21 mouse cellular contexts compared by ENCODE assay signal in genomic region chr11:88004123-88004522, GRCm38 (mm10). TPM values are rescaled to one million over a fixed set of nuclear protein-coding genes. Genes with fewer than 3 reads are reported as not detected.
DNase-seq lines count a peak whose midpoint lies in the region; ATAC-seq and TF ChIP-seq lines count a peak whose summit lies in the region.
"Had no signal": no experiment of that assay in that cellular context is flagged by ENCODE, and none has a peak within 500 bp of the region (broad histone marks: within the 10 kb centered on the region; RNA-seq: fewer than 3 reads in every experiment).

No protein-coding gene starts in this region.

- H3K27me3 ChIP-seq in megakaryocyte, embryonic 14.5 days (replicated peaks), result peaks cover 28% of the 10 kb centered on the region
- H3K27me3 ChIP-seq in MEL (ENCODE audit: control insufficient read depth in 1 of 2, insufficient read depth in 2 of 2, low read length in 2 of 2), result peaks cover 5% of the 10 kb centered on the region in 2 experiments; a peak in 3 of 4 replicates
- H3K27me3 ChIP-seq in heart, embryonic 11.5 days (ENCODE audit: control insufficient read depth, insufficient read depth, low read length), result peaks cover under 1% of the 10 kb centered on the region
- H3K27me3 ChIP-seq: forebrain, embryonic 13.5 days; hindbrain, embryonic 12.5 days; hindbrain, embryonic 15.5 days; Patski had no signal

- H3K4me1 ChIP-seq in megakaryocyte, embryonic 14.5 days, result peaks cover 6% of the 10 kb centered on the region; the same call in 1 of the 2 replicates
- H3K4me1 ChIP-seq in MEL (ENCODE audit: control insufficient read depth in 1 of 2, insufficient read depth in 2 of 2, low read length in 2 of 2), result no peaks in the 10 kb centered on the region
- no peaks in the 10 kb centered on the region for H3K4me1 ChIP-seq in heart, embryonic 11.5 days (ENCODE audit: control insufficient read depth, insufficient read depth, low read length)
- H3K4me1 ChIP-seq: hindbrain, embryonic 15.5 days had no signal

- ATAC-seq in megakaryocyte, adult 5-6 weeks (ENCODE audit: poor library complexity, severe bottlenecking), result no peak
- 0 out of 2 replicates have a peak, but pooled peaks have one; percentile 30 for ATAC-seq in erythroid progenitor cell, adult 5-6 weeks (replicated peaks; ENCODE audit: low FRiP score, poor library complexity, severe bottlenecking)
- ATAC-seq in heart, embryonic 11.5 days (replicated peaks; ENCODE audit: insufficient number of reproducible peaks, low FRiP score, low TSS enrichment), result no peak
- ATAC-seq: forebrain, embryonic 13.5 days; forebrain, embryonic 16.5 days; intestine, postnatal 0 days; Patski had no signal

- H3K27ac ChIP-seq in MEL (ENCODE audit: control insufficient read depth, low read depth, low read length), result no peak overlapping the region
- H3K27ac ChIP-seq in heart, embryonic 11.5 days (ENCODE audit: low read depth, low read length), result no peak overlapping the region
- H3K27ac ChIP-seq: forebrain, embryonic 13.5 days; heart, adult 2 months; heart, embryonic 10.5 days; hindbrain, embryonic 12.5 days; hindbrain, embryonic 15.5 days had no signal

- no peak for TF ChIP-seq EP300 in MEL (IDR thresholded peaks at IDR 0.05; ENCODE audit: low read depth in 1 of 2, low read length in 2 of 2)

- DNase-seq in MEL (ENCODE audit: low read depth, low spot score), result peak; percentile 44
- DNase-seq in right cerebral cortex, postnatal 36 days (ENCODE audit: low spot score in 2 of 2), result no peak
- DNase-seq: adrenal gland, postnatal 10 days; adrenal gland, postnatal 36 days; cerebellum, adult 18-20 months; cerebellum, adult 9-10 months; cerebellum, postnatal 14 days; gastrocnemius, postnatal 10 days; gastrocnemius, postnatal 36 days; heart, adult 2 months had no signal

- TF ChIP-seq CTCF in MEL (IDR thresholded peaks at IDR 0.05 in 2 of 3, conservative IDR thresholded peaks at IDR 0.05 in 1 of 3; ENCODE audit: control insufficient read depth in 1 of 3, insufficient read depth in 1 of 3, low read depth in 2 of 3, low read length in 3 of 3, poor library complexity in 1 of 3, severe bottlenecking in 1 of 3), result no peak

- WGBS in heart, embryonic 11.5 days (ENCODE audit: insufficient replicate concordance), result 44% methylated on average over 2 of the region's 2 CpGs

- H3K9me3 ChIP-seq in megakaryocyte, embryonic 14.5 days, result peaks cover 21% of the 10 kb centered on the region
- H3K9me3 ChIP-seq in MEL (replicated peaks; ENCODE audit: insufficient read depth, low read length), result no peaks in the 10 kb centered on the region
- peaks cover 3% of the 10 kb centered on the region; the same call in 1 of the 2 replicates for H3K9me3 ChIP-seq in heart, embryonic 11.5 days (replicated peaks; ENCODE audit: control insufficient read depth, low read length)
- H3K9me3 ChIP-seq: heart, embryonic 10.5 days; hindbrain, embryonic 12.5 days; hindbrain, embryonic 15.5 days had no signal

- H3K79me2 ChIP-seq in MEL (ENCODE audit: control insufficient read depth, insufficient read depth, low read length, poor library complexity), result no peaks in the 10 kb centered on the region

- no peak for TF ChIP-seq RAD21 in MEL (IDR thresholded peaks at IDR 0.05; ENCODE audit: low read depth, low read length)

- peak overlapping the region; percentile 31 for H3K4me3 ChIP-seq in megakaryocyte, embryonic 14.5 days (replicated peaks)
- H3K4me3 ChIP-seq in MEL (ENCODE audit: control insufficient read depth in 1 of 2, insufficient read depth in 1 of 2, low read depth in 2 of 2, low read length in 2 of 2), result no peak overlapping the region
- no peak overlapping the region for H3K4me3 ChIP-seq in heart, embryonic 11.5 days (ENCODE audit: low read depth, low read length)
- H3K4me3 ChIP-seq: forebrain, embryonic 13.5 days; heart, adult 2 months; heart, embryonic 10.5 days; hindbrain, embryonic 12.5 days; hindbrain, embryonic 15.5 days had no signal

- no peak for TF ChIP-seq POLR2A in MEL (IDR thresholded peaks at IDR 0.05; ENCODE audit: control insufficient read depth in 1 of 2, insufficient read depth in 1 of 2, low read depth in 1 of 2, low read length in 2 of 2, poor library complexity in 1 of 2)

- no peaks in the 10 kb centered on the region for H3K36me3 ChIP-seq in megakaryocyte, embryonic 14.5 days (replicated peaks; ENCODE audit: low read length)
- H3K36me3 ChIP-seq in MEL (ENCODE audit: control insufficient read depth in 1 of 2, insufficient read depth in 2 of 2, low read length in 2 of 2), result no peaks in the 10 kb centered on the region
- no peaks in the 10 kb centered on the region for H3K36me3 ChIP-seq in heart, embryonic 11.5 days (ENCODE audit: control insufficient read depth, insufficient read depth, low read length)
- H3K36me3 ChIP-seq: heart, embryonic 10.5 days had no signal

- H3K9ac ChIP-seq in MEL (ENCODE audit: control insufficient read depth, low read depth, low read length, poor library complexity, severe bottlenecking), result no peak overlapping the region
- H3K9ac ChIP-seq in heart, embryonic 11.5 days (ENCODE audit: low read depth, low read length), result no peak overlapping the region
- H3K9ac ChIP-seq: forebrain, embryonic 13.5 days; hindbrain, embryonic 12.5 days; hindbrain, embryonic 15.5 days had no signal

- no peak overlapping the region for H3K4me2 ChIP-seq in heart, embryonic 11.5 days
- H3K4me2 ChIP-seq: forebrain, embryonic 13.5 days; hindbrain, embryonic 12.5 days; hindbrain, embryonic 15.5 days had no signal

TF ChIP-seq in MEL, 35 proteins besides CTCF, POLR2A, EP300 and RAD21:
- no peak for TF ChIP-seq NRF1 (IDR thresholded peaks at IDR 0.05; ENCODE audit: insufficient read depth, low read depth, low read length, poor library complexity, severe bottlenecking)
- no peak for TF ChIP-seq ZC3H11A (IDR thresholded peaks at IDR 0.05; ENCODE audit: low read depth, low read length)
- TF ChIP-seq ZNF384 (IDR thresholded peaks at IDR 0.05; ENCODE audit: low read depth, low read length), result no peak
- no peak for TF ChIP-seq JUND (IDR thresholded peaks at IDR 0.05; ENCODE audit: low read depth, low read length)
- no peak for TF ChIP-seq USF2 (IDR thresholded peaks at IDR 0.05; ENCODE audit: borderline replicate concordance in 1 of 2, insufficient read depth in 1 of 2, low read depth in 1 of 2, low read length in 2 of 2)
- TF ChIP-seq E2F4 (IDR thresholded peaks at IDR 0.05; ENCODE audit: borderline replicate concordance, low read depth, low read length), result no peak
- TF ChIP-seq MXI1 (IDR thresholded peaks at IDR 0.05; ENCODE audit: low read depth, low read length), result no peak
TF ChIP-seq in MEL: peak in this region for 0.

RNA-seq across cellular contexts. Expression of gene Dynll2, which starts 16.8 kb away (rescaled TPM):
- polyA plus RNA-seq in megakaryocyte, embryonic 14.5 days (2012; ENCODE audit: insufficient read depth, low replicate concordance), result 32.1 and 63.0 TPM in 2 replicates
- 6.8 and 8.1 TPM in 2 replicates for total RNA-seq in megakaryocyte, adult 5-6 weeks (2015)
- 4.4 and 8.8 TPM in 2 replicates for total RNA-seq in megakaryocyte, adult 5-6 weeks (2017)
- 30.7 and 38.6 TPM in 2 replicates for total RNA-seq in MEL (2012; rRNA removed)
- polyA plus RNA-seq in MEL (2012; ENCODE audit: insufficient read depth in 1 of 2, insufficient read length in 2 of 2, low read depth in 1 of 2, low replicate concordance in 2 of 2, missing spikeins in 1 of 2), result 100 to 1,000 TPM in 1 of 2 experiments, 10 to 100 TPM in 1; 75.8 to 124 TPM
- total RNA-seq in erythroid progenitor cell, adult 5-6 weeks (2015; ENCODE audit: low replicate concordance), result 8.4 and 10.1 TPM in 2 replicates
- 1.5 and 5.9 TPM in 2 replicates for total RNA-seq in erythroid progenitor cell, adult 5-6 weeks (2017; ENCODE audit: low replicate concordance)
- polyA plus RNA-seq in heart, embryonic 11.5 days (2014; fragmentation: Nextera tagmentation; extraction: Ambion mirVana), result 16.7 and 17.2 TPM in 2 replicates

RNA-seq across cellular contexts. Expression of gene Srsf1, which starts 43.0 kb away (rescaled TPM):
- 25.7 and 74.9 TPM in 2 replicates for polyA plus RNA-seq in megakaryocyte, embryonic 14.5 days (2012; ENCODE audit: insufficient read depth, low replicate concordance)
- 146 and 156 TPM in 2 replicates for total RNA-seq in megakaryocyte, adult 5-6 weeks (2015)
- total RNA-seq in megakaryocyte, adult 5-6 weeks (2017), result 369 and 388 TPM in 2 replicates
- 586 and 596 TPM in 2 replicates for total RNA-seq in MEL (2012; rRNA removed)
- 100 to 1,000 TPM; 421 to 431 TPM for polyA plus RNA-seq in MEL (2012; ENCODE audit: insufficient read depth in 1 of 2, insufficient read length in 2 of 2, low read depth in 1 of 2, low replicate concordance in 2 of 2, missing spikeins in 1 of 2)
- 312 and 323 TPM in 2 replicates for total RNA-seq in erythroid progenitor cell, adult 5-6 weeks (2015; ENCODE audit: low replicate concordance)
- total RNA-seq in erythroid progenitor cell, adult 5-6 weeks (2017; ENCODE audit: low replicate concordance), result 485 and 568 TPM in 2 replicates
- 205 and 242 TPM in 2 replicates for polyA plus RNA-seq in heart, embryonic 11.5 days (2014; fragmentation: Nextera tagmentation; extraction: Ambion mirVana)
